Mouse (Mus musculus): Measurements from ENCODE around the gene Uchl5. TPM values are rescaled to one million over a fixed set of nuclear protein-coding genes. Genes with fewer than 3 reads are reported as not detected.
A peak's percentile ranks its signal among the peaks of the same experiment; 100 is the strongest.

Gene Uchl5
- polyA plus RNA-seq, 1 experiment from 2014 or later = 51.3 TPM

- no peaks in the 10 kb centered on the region for H3K9me3 ChIP-seq (ENCODE audit: control insufficient read depth, low read length)
- ATAC-seq (ENCODE audit: low FRiP score, low TSS enrichment) = no peak
- no peak overlapping the region for H3K27ac ChIP-seq (replicated peaks; ENCODE audit: low read depth, low read length)
- H3K27me3 ChIP-seq (ENCODE audit: control insufficient read depth, insufficient read depth, low read length) = no peaks in the 10 kb centered on the region
- DNase-seq = no peak
- H3K9ac ChIP-seq (replicated peaks; ENCODE audit: low read length) = no peak overlapping the region
- 67% methylated on average over 3 of the region's 3 CpGs for WGBS
- H3K36me3 ChIP-seq (ENCODE audit: control insufficient read depth, insufficient read depth, low read length) = no peaks in the 10 kb centered on the region
- H3K4me3 ChIP-seq (replicated peaks; ENCODE audit: low read depth, low read length) = no peak overlapping the region
- H3K4me2 ChIP-seq (ENCODE audit: low read length) = no peak overlapping the region
- no peaks in the 10 kb centered on the region for H3K4me1 ChIP-seq (ENCODE audit: control insufficient read depth, insufficient read depth, low read length)
Observed at GRCm38 (mm10) chr1:143830713-143831112, 53.6 kb downstream of the Uchl5 start.

DNA sequence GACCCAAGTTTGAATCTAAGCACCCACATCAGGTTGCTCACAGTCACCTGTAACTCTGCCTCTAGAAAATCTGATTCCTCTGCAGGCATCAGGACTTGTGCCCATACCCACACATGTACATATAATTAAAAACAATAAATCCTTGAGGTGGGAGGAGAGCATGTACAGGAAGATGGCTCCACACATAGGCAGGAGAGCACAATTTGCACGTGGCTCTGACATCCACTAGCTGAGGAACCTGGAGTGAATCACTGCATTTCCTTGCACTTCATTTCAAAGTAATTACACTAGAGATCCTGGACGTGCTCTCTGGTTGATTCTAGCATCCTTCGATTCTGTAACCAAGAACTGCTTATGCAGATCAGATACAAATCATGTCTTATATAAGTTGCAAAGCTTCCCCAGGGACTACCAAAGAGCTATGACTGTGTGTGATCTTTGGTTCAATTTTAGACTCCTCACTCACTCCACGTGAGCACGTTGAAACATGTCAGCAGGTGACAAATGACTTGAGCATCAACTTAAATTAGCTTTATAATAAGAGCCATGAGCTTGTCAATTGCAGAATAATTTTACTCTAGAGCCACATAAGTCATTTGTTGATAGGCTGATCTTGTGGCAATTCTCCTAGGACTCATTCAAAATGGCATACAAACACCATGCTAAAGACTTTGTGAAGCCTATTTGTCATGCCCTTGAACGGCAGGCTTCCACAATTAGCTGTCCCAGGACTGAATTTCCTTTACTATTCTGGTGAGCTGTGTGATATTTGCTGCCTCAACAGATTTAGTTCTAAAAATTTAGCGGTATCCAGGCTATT lies 59.5 kb downstream of the Uchl5 start:
- Histone ChIP-seq H3K27ac (replicated peaks; ENCODE audit: low read depth, low read length) (no peak overlapping the region), H3K4me1 (ENCODE audit: control insufficient read depth, insufficient read depth, low read length) (no peaks in the 10 kb centered on the region), H3K36me3 (ENCODE audit: control insufficient read depth, insufficient read depth, low read length) (no peaks in the 10 kb centered on the region), H3K4me3 (replicated peaks; ENCODE audit: low read depth, low read length) (no peak overlapping the region), H3K9me3 (ENCODE audit: control insufficient read depth, low read length) (no peaks in the 10 kb centered on the region), H3K4me2 (ENCODE audit: low read length) (no peak overlapping the region), H3K9ac (replicated peaks; ENCODE audit: low read length) (no peak overlapping the region), H3K27me3 (ENCODE audit: control insufficient read depth, insufficient read depth, low read length) (no peaks in the 10 kb centered on the region)
- ATAC-seq (ENCODE audit: low FRiP score, low TSS enrichment) (no peak; the same call in 1 of the 2 replicates), DNase-seq (no peak)
- WGBS = 40% methylated on average over 7 of the region's 7 CpGs

DNA sequence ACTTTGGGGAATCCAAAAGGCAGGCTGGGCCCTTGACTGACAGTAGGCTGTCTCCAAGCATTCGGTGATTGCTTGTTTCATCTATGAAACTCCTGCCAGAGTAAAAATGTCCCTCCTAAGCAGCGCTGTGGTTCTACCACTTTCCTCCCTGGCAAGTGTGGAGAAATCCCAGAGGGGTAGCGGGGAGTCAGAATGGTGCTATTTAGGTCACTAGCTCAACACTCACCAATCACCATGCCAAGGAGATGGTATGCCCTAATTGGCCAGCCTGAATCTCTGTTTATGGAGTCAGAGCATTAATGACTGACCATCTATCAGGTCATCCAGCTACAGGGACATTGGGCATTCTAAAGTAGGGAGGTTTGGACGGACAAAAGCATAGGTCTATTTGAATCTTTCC lies 60.6 kb downstream of the Uchl5 start:
- Histone ChIP-seq H3K4me2 (ENCODE audit: low read length) (no peak overlapping the region), H3K9ac (replicated peaks; ENCODE audit: low read length) (no peak overlapping the region), H3K9me3 (ENCODE audit: control insufficient read depth, low read length) (no peaks in the 10 kb centered on the region), H3K4me3 (replicated peaks; ENCODE audit: low read depth, low read length) (no peak overlapping the region), H3K27me3 (ENCODE audit: control insufficient read depth, insufficient read depth, low read length) (no peaks in the 10 kb centered on the region), H3K36me3 (ENCODE audit: control insufficient read depth, insufficient read depth, low read length) (no peaks in the 10 kb centered on the region), H3K4me1 (ENCODE audit: control insufficient read depth, insufficient read depth, low read length) (no peaks in the 10 kb centered on the region), H3K27ac (replicated peaks; ENCODE audit: low read depth, low read length) (no peak overlapping the region)
- DNase-seq (no peak), ATAC-seq (ENCODE audit: low FRiP score, low TSS enrichment) (no peak)
- WGBS = 97% methylated on average over 4 of the region's 4 CpGs

GRCm38 (mm10) chr1:143838896-143839410 lies 61.9 kb downstream of the Uchl5 start:
- ATAC-seq (ENCODE audit: low FRiP score, low TSS enrichment) (no peak), DNase-seq (no peak)
- Histone ChIP-seq H3K9me3 (ENCODE audit: control insufficient read depth, low read length) (no peaks in the 10 kb centered on the region), H3K36me3 (ENCODE audit: control insufficient read depth, insufficient read depth, low read length) (no peaks in the 10 kb centered on the region), H3K4me3 (replicated peaks; ENCODE audit: low read depth, low read length) (no peak overlapping the region), H3K4me2 (ENCODE audit: low read length) (no peak overlapping the region), H3K9ac (replicated peaks; ENCODE audit: low read length) (no peak overlapping the region), H3K27me3 (ENCODE audit: control insufficient read depth, insufficient read depth, low read length) (no peaks in the 10 kb centered on the region), H3K4me1 (ENCODE audit: control insufficient read depth, insufficient read depth, low read length) (no peaks in the 10 kb centered on the region), H3K27ac (replicated peaks; ENCODE audit: low read depth, low read length) (no peak overlapping the region)
- WGBS = 56% methylated on average over 2 of the region's 2 CpGs

GRCm38 (mm10) chr1:143852329-143852728 lies 75.3 kb downstream of the Uchl5 start:
- Histone ChIP-seq H3K9me3 (ENCODE audit: control insufficient read depth, low read length) (no peaks in the 10 kb centered on the region), H3K4me3 (replicated peaks; ENCODE audit: low read depth, low read length) (no peak overlapping the region), H3K36me3 (ENCODE audit: control insufficient read depth, insufficient read depth, low read length) (no peaks in the 10 kb centered on the region), H3K27me3 (ENCODE audit: control insufficient read depth, insufficient read depth, low read length) (no peaks in the 10 kb centered on the region), H3K4me2 (ENCODE audit: low read length) (no peak overlapping the region), H3K27ac (replicated peaks; ENCODE audit: low read depth, low read length) (peak overlapping the region; percentile 65), H3K9ac (replicated peaks; ENCODE audit: low read length) (no peak overlapping the region), H3K4me1 (ENCODE audit: control insufficient read depth, insufficient read depth, low read length) (0 out of 2 replicates have a peak, but pooled peaks cover 5% of the 10 kb centered on the region)
- WGBS = 78% methylated on average over 4 of the region's 4 CpGs
- ATAC-seq (ENCODE audit: low FRiP score, low TSS enrichment) (no peak), DNase-seq (no peak)

- H3K27ac ChIP-seq (replicated peaks; ENCODE audit: low read depth, low read length) = peak overlapping the region; percentile 65
- no peak overlapping the region for H3K4me3 ChIP-seq (replicated peaks; ENCODE audit: low read depth, low read length)
- DNase-seq (peak; percentile 78), ATAC-seq (ENCODE audit: low FRiP score, low TSS enrichment) (peak; percentile 86)
- H3K27me3 ChIP-seq (ENCODE audit: control insufficient read depth, insufficient read depth, low read length) = no peaks in the 10 kb centered on the region
- 46% methylated on average over 2 of the region's 2 CpGs for WGBS
- H3K36me3 ChIP-seq (ENCODE audit: control insufficient read depth, insufficient read depth, low read length) = no peaks in the 10 kb centered on the region
- H3K4me2 ChIP-seq (ENCODE audit: low read length) = no peak overlapping the region
- H3K9me3 ChIP-seq (ENCODE audit: control insufficient read depth, low read length) = no peaks in the 10 kb centered on the region
- H3K9ac ChIP-seq (replicated peaks; ENCODE audit: low read length) = no peak overlapping the region
- 0 out of 2 replicates have a peak, but pooled peaks cover 5% of the 10 kb centered on the region for H3K4me1 ChIP-seq (ENCODE audit: control insufficient read depth, insufficient read depth, low read length)
Observed at GRCm38 (mm10) chr1:143852779-143853358, 75.8 kb downstream of the Uchl5 start.

GRCm38 (mm10) chr1:143853691-143854115 lies 76.6 kb downstream of the Uchl5 start:
- Histone ChIP-seq H3K9ac (replicated peaks; ENCODE audit: low read length) (no peak overlapping the region), H3K9me3 (ENCODE audit: control insufficient read depth, low read length) (no peaks in the 10 kb centered on the region), H3K27me3 (ENCODE audit: control insufficient read depth, insufficient read depth, low read length) (no peaks in the 10 kb centered on the region), H3K4me2 (ENCODE audit: low read length) (no peak overlapping the region), H3K27ac (replicated peaks; ENCODE audit: low read depth, low read length) (peak overlapping the region; percentile 65), H3K4me3 (replicated peaks; ENCODE audit: low read depth, low read length) (no peak overlapping the region), H3K4me1 (ENCODE audit: control insufficient read depth, insufficient read depth, low read length) (0 out of 2 replicates have a peak, but pooled peaks cover 5% of the 10 kb centered on the region), H3K36me3 (ENCODE audit: control insufficient read depth, insufficient read depth, low read length) (no peaks in the 10 kb centered on the region)
- DNase-seq (peak; percentile 56), ATAC-seq (ENCODE audit: low FRiP score, low TSS enrichment) (peak; percentile 44; the same call in 1 of the 2 replicates)
- 57% methylated on average over 8 of the region's 8 CpGs for WGBS

GRCm38 (mm10) chr1:143855706-143856105 lies 78.6 kb downstream of the Uchl5 start:
- H3K27ac ChIP-seq (replicated peaks; ENCODE audit: low read depth, low read length) = no peak overlapping the region
- DNase-seq = no peak
- no peak overlapping the region for H3K4me2 ChIP-seq (ENCODE audit: low read length)
- H3K27me3 ChIP-seq (ENCODE audit: control insufficient read depth, insufficient read depth, low read length) = no peaks in the 10 kb centered on the region
- no peaks in the 10 kb centered on the region for H3K9me3 ChIP-seq (ENCODE audit: control insufficient read depth, low read length)
- no peak overlapping the region for H3K4me3 ChIP-seq (replicated peaks; ENCODE audit: low read depth, low read length)
- H3K36me3 ChIP-seq (ENCODE audit: control insufficient read depth, insufficient read depth, low read length) = no peaks in the 10 kb centered on the region
- H3K9ac ChIP-seq (replicated peaks; ENCODE audit: low read length) = no peak overlapping the region
- ATAC-seq (ENCODE audit: low FRiP score, low TSS enrichment) = no peak
- 85% methylated on average over 5 of the region's 5 CpGs for WGBS
- 0 out of 2 replicates have a peak, but pooled peaks cover 5% of the 10 kb centered on the region for H3K4me1 ChIP-seq (ENCODE audit: control insufficient read depth, insufficient read depth, low read length)
